Mouse (Mus musculus): ENCODE results near the gene Dchs1. TPM values are rescaled to one million over a fixed set of nuclear protein-coding genes. Genes with fewer than 3 reads are reported as not detected.
"Not testable (repeated sequence)": the region's sequence is repeated elsewhere in the genome, so short reads cannot be mapped to it uniquely, and the experiment has no call there.

Dchs1 gene
- total and polyA plus RNA-seq, 3 experiments: 0.08 to 0.11 TPM; not detected in 1

GRCm38 (mm10) chr7:105743926-105744590 lies 43.4 kb downstream of the Dchs1 start, which contains the start of gene Taf10 (continued):
- 0 out of 2 replicates have a peak, but pooled peaks have one; percentile 4 for TF ChIP-seq GATA1 (IDR thresholded peaks at IDR 0.05; ENCODE audit: low read depth, low read length)
- TF ChIP-seq MEF2A (IDR thresholded peaks at IDR 0.05; ENCODE audit: extremely low read depth, insufficient replicate concordance, low read depth, low read length, poor library complexity, severe bottlenecking): no peak
- TF ChIP-seq POLR2AphosphoS5 (IDR thresholded peaks at IDR 0.05; ENCODE audit: borderline replicate concordance, low read depth, low read length): no peak

- H3K9me3 ChIP-seq (replicated peaks; ENCODE audit: insufficient read depth, low read length); H3K27me3 ChIP-seq (ENCODE audit: control insufficient read depth in 1 of 2, insufficient read depth in 2 of 2, low read length in 2 of 2): not testable (repeated sequence)
- peak overlapping the region; percentile 97 for H3K9ac ChIP-seq (ENCODE audit: control insufficient read depth, low read depth, low read length, poor library complexity, severe bottlenecking)
- peaks cover 14% of the 10 kb centered on the region for H3K79me2 ChIP-seq (ENCODE audit: control insufficient read depth, insufficient read depth, low read length, poor library complexity)
- peaks cover 4 to 20% of the 10 kb centered on the region in 2 experiments; a peak in 3 of 4 replicates for H3K36me3 ChIP-seq (ENCODE audit: control insufficient read depth in 1 of 2, insufficient read depth in 2 of 2, low read length in 2 of 2)
- peak overlapping the region; percentile 90 to 92 for H3K4me3 ChIP-seq (ENCODE audit: control insufficient read depth in 1 of 2, insufficient read depth in 1 of 2, low read depth in 2 of 2, low read length in 2 of 2)
- H3K4me1 ChIP-seq (ENCODE audit: control insufficient read depth in 1 of 2, insufficient read depth in 2 of 2, low read length in 2 of 2): peaks cover 9 to 19% of the 10 kb centered on the region in 2 experiments
- DNase-seq (ENCODE audit: low read depth, low spot score): peak; percentile 29
- H3K27ac ChIP-seq (ENCODE audit: control insufficient read depth, low read depth, low read length): peak overlapping the region; percentile 59
These were observed 44.1 kb downstream of the Dchs1 start for GRCm38 (mm10) chr7:105743246-105743925.

DNA sequence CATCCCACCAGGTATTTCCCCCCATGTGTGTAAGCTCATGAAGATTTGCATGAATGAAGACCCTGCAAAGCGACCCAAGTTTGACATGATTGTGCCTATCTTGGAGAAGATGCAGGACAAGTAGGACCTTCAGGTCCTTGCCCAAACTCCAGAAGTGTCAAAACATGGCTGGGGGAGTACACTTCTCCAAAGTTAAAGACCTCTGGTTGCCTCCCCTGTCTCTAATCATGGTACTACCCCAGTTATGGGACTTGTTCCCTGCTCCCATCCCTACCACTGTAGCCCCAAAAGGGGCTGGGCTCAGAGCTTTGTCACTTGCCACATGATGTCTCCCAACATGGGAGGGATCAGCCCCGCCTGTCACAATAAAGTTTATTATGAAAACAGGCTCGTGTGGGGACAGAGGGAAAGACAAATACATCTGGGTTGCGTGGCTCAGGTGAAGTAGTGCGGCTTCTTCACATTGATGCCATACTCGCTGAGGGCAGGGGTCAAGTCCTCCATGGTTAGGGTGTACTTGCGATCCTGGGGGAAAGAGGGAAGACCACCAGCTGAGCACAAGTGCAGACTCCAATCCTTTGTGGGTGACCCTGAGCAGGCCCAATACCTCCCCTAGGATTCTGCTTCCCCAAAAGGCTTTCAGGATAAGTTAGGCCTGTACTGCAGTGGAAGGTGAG lies 44.8 kb downstream of the Dchs1 start:
- TF ChIP-seq ZMIZ1 (IDR thresholded peaks at IDR 0.05; ENCODE audit: low read depth, low read length): peak; percentile 50; the same call in 1 of the 2 replicates
- not testable (repeated sequence) for H3K27me3 ChIP-seq (ENCODE audit: control insufficient read depth in 1 of 2, insufficient read depth in 2 of 2, low read length in 2 of 2); DNase-seq (ENCODE audit: low read depth, low spot score); H3K27ac ChIP-seq (ENCODE audit: control insufficient read depth, low read depth, low read length); H3K9me3 ChIP-seq (replicated peaks; ENCODE audit: insufficient read depth, low read length)
- H3K4me1 ChIP-seq (ENCODE audit: control insufficient read depth in 1 of 2, insufficient read depth in 2 of 2, low read length in 2 of 2): peaks cover 11 to 19% of the 10 kb centered on the region in 2 experiments
- H3K36me3 ChIP-seq (ENCODE audit: control insufficient read depth in 1 of 2, insufficient read depth in 2 of 2, low read length in 2 of 2): peaks cover 4 to 24% of the 10 kb centered on the region in 2 experiments; a peak in 3 of 4 replicates
- peak overlapping the region in 1 of 2 experiments; percentile 92; a peak in 1 of 4 replicates for H3K4me3 ChIP-seq (ENCODE audit: control insufficient read depth in 1 of 2, insufficient read depth in 1 of 2, low read depth in 2 of 2, low read length in 2 of 2)
- peak overlapping the region; percentile 97 for H3K9ac ChIP-seq (ENCODE audit: control insufficient read depth, low read depth, low read length, poor library complexity, severe bottlenecking)
- peaks cover 15% of the 10 kb centered on the region for H3K79me2 ChIP-seq (ENCODE audit: control insufficient read depth, insufficient read depth, low read length, poor library complexity)

- Histone ChIP-seq H3K4me1 (ENCODE audit: control insufficient read depth in 1 of 2, insufficient read depth in 2 of 2, low read length in 2 of 2) (peaks cover 14 to 19% of the 10 kb centered on the region in 2 experiments), H3K27ac (ENCODE audit: control insufficient read depth, low read depth, low read length) (no peak overlapping the region), H3K4me3 (ENCODE audit: control insufficient read depth in 1 of 2, insufficient read depth in 1 of 2, low read depth in 2 of 2, low read length in 2 of 2) (no peak overlapping the region)
These were observed 45.5 kb downstream of the Dchs1 start for GRCm38 (mm10) chr7:105741978-105742377.

More at GRCm38 (mm10) chr7:105741978-105742377, 45.5 kb downstream of the Dchs1 start:
- Histone ChIP-seq H3K9me3 (replicated peaks; ENCODE audit: insufficient read depth, low read length) (no peaks in the 10 kb centered on the region), H3K79me2 (ENCODE audit: control insufficient read depth, insufficient read depth, low read length, poor library complexity) (peaks cover 21% of the 10 kb centered on the region), H3K9ac (ENCODE audit: control insufficient read depth, low read depth, low read length, poor library complexity, severe bottlenecking) (no peak overlapping the region), H3K36me3 (ENCODE audit: control insufficient read depth in 1 of 2, insufficient read depth in 2 of 2, low read length in 2 of 2) (peaks cover 4 to 24% of the 10 kb centered on the region in 2 experiments; a peak in 3 of 4 replicates), H3K27me3 (ENCODE audit: control insufficient read depth in 1 of 2, insufficient read depth in 2 of 2, low read length in 2 of 2) (no peaks in the 10 kb centered on the region)
- no peak for DNase-seq (ENCODE audit: low read depth, low spot score)
- TF ChIP-seq UBTF (IDR thresholded peaks at IDR 0.05; ENCODE audit: borderline replicate concordance, insufficient read depth, low read depth, low read length): no peak
- no peak for TF ChIP-seq TCF12 (IDR thresholded peaks at IDR 0.05; ENCODE audit: low read depth, low read length)
- no peak for TF ChIP-seq ELF1 (IDR thresholded peaks at IDR 0.05; ENCODE audit: low read depth, low read length)
- TF ChIP-seq SMC3 (IDR thresholded peaks at IDR 0.05; ENCODE audit: low read depth, low read length): no peak
- no peak for TF ChIP-seq KAT2A (conservative IDR thresholded peaks at IDR 0.05; ENCODE audit: low read depth, low read length)
- TF ChIP-seq BHLHE40 (IDR thresholded peaks at IDR 0.05; ENCODE audit: borderline replicate concordance, low read depth, low read length): no peak
- no peak for TF ChIP-seq CHD2 (IDR thresholded peaks at IDR 0.05; ENCODE audit: low read length)
- TF ChIP-seq POLR2AphosphoS5 (IDR thresholded peaks at IDR 0.05; ENCODE audit: borderline replicate concordance, low read depth, low read length): no peak
